Mouse (Mus musculus) layer of hippocampus, adult 8-10 months (tissue): Measurements from ENCODE around the gene Tmem235. TPM values are rescaled to one million over a fixed set of nuclear protein-coding genes. Genes with fewer than 3 reads are reported as not detected.
"Not testable (repeated sequence)": the region's sequence is repeated elsewhere in the genome, so short reads cannot be mapped to it uniquely, and the experiment has no call there.

ENCODE experiments used
- DNase-seq, 2 experiments: peaks; one replicate each; pipeline ENCODE4 v3.0.0; 2022; ENCODE audit warnings: low spot score in 2 of 2
- total RNA-seq, 4 experiments: library from RNA; stranded (reverse); gene quantifications; 2 replicates each; pipeline ENCODE4 v1.2.4; 2022

Gene Tmem235
- under 1 TPM in 1 of 4 experiments, not detected in 3; 0.24 TPM for total RNA-seq

GRCm38 (mm10) chr11:117860601-117861000, at the start of gene Tmem235:
Gene Tmem235, plus strand, starts transcription at chr11:117860752.
- DNase-seq: no peak

GRCm38 (mm10) chr11:117813867-117814266, 46.7 kb upstream of the Tmem235 start:
- no peak for DNase-seq

GRCm38 (mm10) chr11:117814704-117815366, 45.7 kb upstream of the Tmem235 start:
- no peak for DNase-seq

- DNase-seq: not testable (repeated sequence)
Observed at GRCm38 (mm10) chr11:117815850-117816249, 44.7 kb upstream of the Tmem235 start.

GRCm38 (mm10) chr11:117816389-117816996, 44.1 kb upstream of the Tmem235 start:
- no peak for DNase-seq

GRCm38 (mm10) chr11:117819095-117819494, 41.5 kb upstream of the Tmem235 start:
- DNase-seq: no peak

GRCm38 (mm10) chr11:117820173-117820572, 40.4 kb upstream of the Tmem235 start:
- no peak for DNase-seq

- DNase-seq: no peak
Observed at GRCm38 (mm10) chr11:117821868-117822267, 38.7 kb upstream of the Tmem235 start.

- DNase-seq: no peak
Observed at GRCm38 (mm10) chr11:117822728-117823241, 37.8 kb upstream of the Tmem235 start.

- DNase-seq: no peak
Observed at GRCm38 (mm10) chr11:117823411-117823810, 37.1 kb upstream of the Tmem235 start.

GRCm38 (mm10) chr11:117824060-117824969, 36.2 kb upstream of the Tmem235 start:
- peak; percentile 61 to 85 for DNase-seq

- DNase-seq: no peak
Observed at GRCm38 (mm10) chr11:117825333-117826101, 35.0 kb upstream of the Tmem235 start, which contains the start of the genes Afmid and Tk1. Gene Afmid, plus strand, starts transcription at chr11:117825924. Gene Tk1, minus strand, starts transcription at chr11:117826092.

GRCm38 (mm10) chr11:117826164-117826563, 34.4 kb upstream of the Tmem235 start:
- no peak for DNase-seq

GRCm38 (mm10) chr11:117826916-117827315, 33.6 kb upstream of the Tmem235 start:
- DNase-seq: no peak

GRCm38 (mm10) chr11:117827386-117827785, 33.2 kb upstream of the Tmem235 start:
- no peak for DNase-seq

- no peak for DNase-seq
Observed at GRCm38 (mm10) chr11:117828149-117828887, 32.2 kb upstream of the Tmem235 start.

GRCm38 (mm10) chr11:117828888-117829604, 31.5 kb upstream of the Tmem235 start:
- DNase-seq: no peak

GRCm38 (mm10) chr11:117829671-117830215, 30.8 kb upstream of the Tmem235 start:
- no peak for DNase-seq

GRCm38 (mm10) chr11:117830401-117830800, 30.2 kb upstream of the Tmem235 start:
- no peak for DNase-seq
